Mouse (Mus musculus) neural tube, embryonic 10.5 days (tissue): ENCODE results near the gene Clasp1.

Source experiments
- DNase-seq: peaks from one replicate; pipeline ENCODE4 v3.0.0-alpha.2; 2017; ENCODE audit warnings: low spot score; ENCODE audit errors: extremely low spot score

Gene Clasp1

DNA sequence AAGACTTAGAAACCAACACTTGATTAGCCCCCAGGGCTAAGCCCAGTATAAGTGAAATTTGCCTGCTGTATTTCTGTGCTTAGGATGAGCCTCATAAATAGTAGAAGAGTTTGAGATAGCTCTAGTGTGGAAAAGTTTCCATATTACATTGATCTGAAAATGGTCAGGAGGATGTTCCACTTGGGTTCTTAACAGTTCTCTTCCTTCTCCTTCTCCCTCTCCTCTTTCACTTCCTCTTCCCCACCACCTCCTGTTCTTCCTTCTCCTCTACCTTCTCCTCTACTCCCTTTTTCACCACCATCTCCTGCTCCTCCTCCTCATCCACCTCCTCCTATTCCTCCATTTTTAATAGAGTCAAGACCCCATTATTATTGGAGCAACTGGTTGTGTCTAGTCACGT lies 59.4 kb downstream of the Clasp1 start:
- no peak for DNase-seq

DNA sequence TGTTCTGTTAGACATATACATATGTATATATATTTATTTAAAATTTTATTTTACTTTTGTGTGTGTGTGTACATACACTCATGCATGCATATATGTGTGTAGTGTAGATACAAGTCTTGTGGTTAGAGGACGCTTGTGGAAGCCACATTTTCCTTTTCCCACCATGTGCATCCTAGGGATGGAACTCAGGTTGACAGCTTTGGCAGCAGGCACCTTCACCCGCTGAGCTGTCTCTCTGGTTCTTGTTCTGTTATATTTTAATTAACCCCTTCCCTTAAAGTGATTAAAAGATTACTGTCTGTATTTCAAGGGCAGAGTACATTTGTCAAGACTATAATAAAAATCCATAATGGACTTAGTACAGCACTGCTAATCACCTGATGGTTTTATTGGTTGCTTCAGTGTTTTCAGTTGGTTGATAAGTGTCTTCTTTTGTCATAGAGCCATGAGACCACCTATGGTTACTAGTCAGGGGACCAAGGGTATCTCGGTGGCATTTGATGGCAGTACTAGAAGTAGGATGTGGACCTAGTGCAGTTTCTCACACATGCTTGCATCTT lies 62.1 kb downstream of the Clasp1 start:
- DNase-seq: no peak

GRCm38 (mm10) chr1:118453577-118453976 lies 64.7 kb downstream of the Clasp1 start:
- no peak for DNase-seq

DNA sequence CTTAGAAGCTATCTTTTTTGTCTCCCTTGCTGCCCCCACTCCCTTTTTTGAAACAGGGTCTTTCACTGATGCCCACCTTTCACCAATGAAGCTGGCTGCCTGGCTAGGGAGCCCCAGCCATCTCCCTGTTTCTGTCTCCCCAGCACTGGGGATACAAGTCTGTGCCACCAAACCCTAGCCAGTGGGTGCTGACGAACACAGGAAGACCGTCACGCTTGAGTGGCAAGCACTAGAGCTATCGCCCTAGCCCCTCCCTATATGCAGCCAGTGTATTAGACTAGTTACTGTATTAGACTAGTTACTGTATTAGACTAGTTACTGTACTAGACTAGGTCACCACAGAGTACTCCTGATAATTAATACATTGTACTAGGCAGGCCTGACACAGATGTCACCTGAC lies 66.0 kb downstream of the Clasp1 start:
- DNase-seq: no peak

GRCm38 (mm10) chr1:118457256-118457882 lies 68.5 kb downstream of the Clasp1 start:
- no peak for DNase-seq

GRCm38 (mm10) chr1:118457883-118458259 lies 69.0 kb downstream of the Clasp1 start:
- no peak for DNase-seq

DNA sequence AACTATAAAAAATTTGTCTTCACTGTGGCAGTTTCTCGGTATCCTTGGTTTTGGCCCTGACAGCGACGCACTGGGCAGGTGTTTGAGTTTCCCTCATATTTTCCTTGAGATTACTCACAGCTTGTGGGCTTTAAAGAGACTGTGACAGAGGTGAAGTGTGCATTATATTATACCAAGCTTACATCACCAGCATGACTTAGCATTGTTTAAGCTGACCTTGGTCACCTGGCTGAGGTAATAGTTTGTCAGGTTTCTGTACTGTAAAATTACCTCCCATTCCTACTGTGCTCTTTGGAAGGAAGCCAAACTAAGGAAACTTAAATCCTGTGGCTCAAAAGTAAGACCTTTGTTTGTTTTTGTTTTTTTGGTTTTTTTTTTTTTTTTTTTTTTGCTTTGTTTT lies 69.4 kb downstream of the Clasp1 start:
- no peak for DNase-seq

DNA sequence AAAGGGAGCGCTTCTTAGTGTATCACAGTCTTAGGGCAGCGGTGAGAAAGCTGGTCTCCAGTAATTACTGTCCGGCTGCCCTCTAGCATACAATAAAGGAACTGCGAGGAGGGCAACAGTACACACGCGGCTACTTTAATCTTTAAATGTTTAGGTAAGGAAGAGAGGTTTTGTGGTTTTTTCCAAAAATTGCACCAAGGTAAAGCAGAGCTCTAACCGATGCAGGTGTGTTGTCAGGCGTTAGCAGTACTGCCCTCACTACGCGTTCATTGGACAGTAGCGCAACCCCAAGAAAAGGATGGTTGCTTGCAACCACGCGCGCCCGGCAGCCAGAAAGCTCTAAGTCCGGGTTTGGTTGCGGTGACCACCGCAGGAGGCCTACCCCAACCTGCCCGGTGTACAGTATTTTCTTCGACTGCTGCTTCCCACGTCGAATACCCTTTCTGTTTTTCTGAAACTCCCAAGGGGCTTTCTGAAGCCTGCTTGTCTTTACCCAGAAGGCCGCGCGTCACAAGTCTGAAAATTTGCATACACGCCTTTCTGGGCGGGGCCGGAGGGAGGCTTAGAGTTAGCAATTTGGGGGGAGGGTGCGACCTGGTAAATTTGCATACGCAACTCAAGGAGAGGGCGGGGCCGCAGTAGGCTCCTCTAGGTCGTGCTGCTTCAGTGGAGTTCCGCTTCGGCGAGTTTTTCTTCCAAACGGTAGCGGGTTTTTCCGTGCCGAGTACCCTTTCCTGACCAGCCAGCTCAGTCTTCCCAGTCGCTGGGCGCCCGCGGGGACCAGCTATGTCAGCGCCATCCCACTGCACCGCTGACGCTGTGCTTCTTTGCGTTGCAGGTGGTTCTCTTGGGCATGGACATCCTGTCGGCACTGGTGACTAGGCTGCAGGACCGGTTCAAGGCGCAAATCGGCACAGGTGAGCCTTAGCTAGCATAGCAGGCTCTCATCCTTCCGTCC lies 70.4 kb downstream of the Clasp1 start:
- DNase-seq: peak; percentile 88

DNA sequence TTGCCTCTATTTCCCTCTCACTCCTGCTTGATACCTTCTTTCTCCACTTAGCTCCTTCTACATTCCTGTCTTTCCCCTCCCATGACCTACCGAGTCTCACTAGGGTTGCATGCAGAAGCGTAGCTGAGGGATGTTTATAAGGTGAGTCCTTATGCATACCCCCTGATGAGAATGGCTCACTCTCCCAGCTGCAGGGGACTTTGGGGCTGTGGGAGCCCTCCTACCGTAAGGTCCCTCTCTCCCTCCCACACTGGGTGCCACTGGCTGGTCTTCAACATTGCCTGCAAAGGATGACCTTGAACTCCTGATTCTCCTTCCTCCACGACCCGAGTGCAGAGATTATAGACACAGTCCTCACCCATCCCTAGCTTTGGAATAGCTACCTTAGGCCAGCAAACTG lies 71.9 kb downstream of the Clasp1 start:
- DNase-seq: no peak

DNA sequence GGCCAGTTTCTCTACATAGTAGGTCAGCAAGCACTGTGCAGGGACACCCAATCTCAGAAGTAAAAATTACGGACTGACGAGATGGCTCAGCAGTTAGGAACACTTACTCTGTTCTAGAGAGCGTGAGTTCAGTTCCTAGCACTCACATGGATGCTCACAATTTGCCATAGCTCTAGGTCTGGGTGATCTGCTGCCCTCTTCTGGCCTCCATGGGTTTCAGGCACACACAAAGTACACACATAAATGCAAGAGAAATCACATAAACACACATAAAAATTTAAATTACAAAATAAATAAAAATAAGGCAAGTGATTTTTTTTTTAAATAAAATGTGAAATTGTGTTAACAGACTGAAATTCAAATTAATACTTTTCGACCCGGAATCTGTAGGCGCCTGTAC lies 77.2 kb downstream of the Clasp1 start:
- DNase-seq: no peak

- DNase-seq: no peak
Measured at GRCm38 (mm10) chr1:118472386-118472785, 83.5 kb downstream of the Clasp1 start.

- no peak for DNase-seq
Measured at GRCm38 (mm10) chr1:118476919-118477318, 88.1 kb downstream of the Clasp1 start.

DNA sequence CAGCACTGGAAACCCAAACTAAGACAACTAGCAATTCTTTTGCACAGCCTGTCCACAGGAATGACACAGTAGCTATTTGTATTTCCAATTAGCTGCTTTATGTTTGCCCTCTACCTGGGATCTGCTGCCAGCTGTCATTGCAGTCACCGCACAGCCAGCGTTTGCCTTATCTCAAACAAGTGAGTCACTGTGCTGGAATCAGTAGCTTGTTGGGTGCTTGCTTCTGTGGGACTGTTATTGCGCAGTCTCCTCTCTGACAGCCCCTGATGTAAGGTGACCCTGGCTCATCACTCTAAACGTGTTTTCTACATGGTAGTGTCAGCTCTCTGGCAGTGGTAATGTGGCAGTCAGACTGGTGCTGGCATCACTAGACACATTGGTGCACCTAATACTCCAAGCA lies 90.4 kb downstream of the Clasp1 start:
- DNase-seq: no peak

- no peak for DNase-seq
Measured at GRCm38 (mm10) chr1:118480484-118481364, 91.9 kb downstream of the Clasp1 start.

GRCm38 (mm10) chr1:118481365-118481702 lies 92.5 kb downstream of the Clasp1 start:
- no peak for DNase-seq

GRCm38 (mm10) chr1:118481703-118482102 lies 92.8 kb downstream of the Clasp1 start:
- DNase-seq: no peak

DNA sequence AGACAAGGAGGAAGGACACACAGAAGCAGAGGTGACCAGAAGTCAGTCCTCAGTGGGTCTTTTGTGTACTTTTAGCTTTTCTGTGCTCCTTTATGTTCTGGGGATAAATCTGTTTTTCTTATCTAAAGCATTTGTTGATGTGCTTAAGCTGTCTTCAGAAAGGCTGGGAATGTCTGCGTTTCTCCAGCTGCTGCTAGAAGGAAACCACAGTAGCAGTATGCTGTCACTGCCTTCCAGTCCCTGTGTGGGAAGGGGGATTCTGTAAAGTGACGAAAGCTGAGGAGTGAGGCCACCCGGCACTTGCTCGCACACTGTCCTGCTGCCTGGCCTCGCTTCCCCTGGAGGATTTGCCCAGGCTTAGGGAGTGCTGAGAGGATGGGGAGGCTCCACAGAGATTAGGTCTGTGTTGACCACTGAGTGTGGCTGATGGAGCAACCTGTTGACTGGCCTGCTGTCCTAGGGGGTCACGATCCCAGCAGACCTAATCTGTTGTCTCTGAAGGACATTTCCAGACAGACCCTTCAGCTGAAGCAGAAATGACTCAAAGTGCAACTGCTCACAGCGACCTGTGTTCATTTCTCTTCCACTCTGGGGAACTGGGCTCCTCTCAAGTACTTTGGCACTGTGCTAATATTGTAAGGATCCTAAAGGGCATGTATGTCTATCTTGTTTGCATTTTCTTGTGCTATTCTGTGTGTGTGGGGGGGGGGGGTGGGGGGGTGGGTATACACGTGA lies 93.6 kb downstream of the Clasp1 start:
- DNase-seq: no peak

GRCm38 (mm10) chr1:118483504-118484096 lies 94.7 kb downstream of the Clasp1 start:
- DNase-seq: no peak

- no peak for DNase-seq
Measured at GRCm38 (mm10) chr1:118485572-118485971, 96.7 kb downstream of the Clasp1 start.

DNA sequence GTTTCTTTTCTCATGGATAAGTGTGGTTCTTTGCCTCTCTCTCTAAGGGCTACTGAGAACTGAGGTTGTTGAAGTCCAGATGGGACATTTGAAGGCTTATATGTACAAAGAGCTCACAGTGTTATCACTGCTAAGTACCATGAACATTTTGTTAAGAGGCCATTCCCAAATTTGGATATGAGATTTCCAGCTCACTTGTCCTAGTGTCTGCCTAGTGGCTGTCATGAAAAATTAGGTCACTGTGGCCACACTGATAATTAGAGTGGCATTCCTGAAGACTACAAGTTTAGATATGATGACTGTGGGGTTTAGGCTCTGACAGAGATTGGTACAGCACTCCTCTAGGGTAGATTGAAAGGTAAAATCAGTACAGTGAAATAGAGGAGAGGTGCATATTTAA lies 97.2 kb downstream of the Clasp1 start:
- no peak for DNase-seq

DNA sequence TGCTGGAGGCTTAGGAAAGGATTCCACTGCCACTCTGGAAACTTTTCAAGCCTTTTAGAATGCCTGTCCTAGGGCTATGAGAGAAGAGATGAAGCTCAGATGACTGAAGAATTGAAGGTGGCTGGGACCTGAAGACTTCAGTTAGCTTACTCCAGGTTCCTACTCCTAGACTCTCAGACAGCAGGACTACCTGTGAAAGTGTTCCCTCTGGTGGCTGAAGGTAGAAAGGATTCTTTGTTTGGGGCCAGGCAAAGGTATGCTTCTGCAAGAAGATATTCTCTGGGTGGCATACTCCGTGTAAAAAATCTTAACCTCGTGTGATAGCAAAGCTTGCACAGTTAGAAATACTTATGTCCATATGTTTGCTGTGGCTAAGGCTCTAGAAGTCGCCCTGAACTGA lies 104.0 kb downstream of the Clasp1 start:
- DNase-seq: no peak
